Mouse (Mus musculus): ENCODE results near the gene Olfr1347.

DNA sequence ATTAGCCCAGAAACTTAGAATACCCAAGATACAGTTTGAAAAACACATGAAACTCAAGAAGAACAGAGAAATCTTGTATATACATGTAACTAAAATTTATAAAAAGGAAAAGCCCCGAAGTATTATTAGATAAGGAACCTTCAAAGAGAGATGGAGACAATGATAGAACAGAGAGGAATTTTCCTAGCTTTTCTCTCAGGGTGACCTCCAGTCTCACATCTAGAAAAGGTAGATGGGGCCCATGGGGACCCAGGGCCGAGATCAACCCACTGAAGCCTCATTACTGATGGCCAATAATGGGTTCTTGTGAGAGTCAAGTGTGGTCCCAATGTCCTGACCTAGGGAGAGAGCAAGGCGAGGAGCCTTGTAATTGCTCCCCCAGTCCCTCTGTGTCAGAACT lies 61.2 kb downstream of the Olfr1347 start, which contains the start of gene Olfr1344:
- no peak for TF ChIP-seq CTCF (IDR thresholded peaks at IDR 0.05; ENCODE audit: control insufficient read depth, insufficient read depth, insufficient replicate concordance, low read depth, low read length)
- no peak for TF ChIP-seq POLR2A (IDR thresholded peaks at IDR 0.05; ENCODE audit: control insufficient read depth, low read depth, low read length)

All from testis, adult 2 months (tissue).